Mouse (Mus musculus) kidney, postnatal 10 days (tissue): ENCODE data around the gene Alyref.

Source experiments
- DNase-seq: peaks from one replicate; pipeline ENCODE4 v3.0.0; 2021; ENCODE audit warnings: mixed read lengths

Gene Alyref

GRCm38 (mm10) chr11:120625152-120625775 is 27.1 kb upstream of the Alyref start, which contains the start of gene Sirt7:
Sirt7 (minus strand) TSS chr11:120625240.
- no peak for DNase-seq

GRCm38 (mm10) chr11:120624680-120625111 is 26.5 kb upstream of the Alyref start:
- peak; percentile 94 for DNase-seq

- peak; percentile 86 for DNase-seq
These were observed 26.0 kb upstream of the Alyref start for GRCm38 (mm10) chr11:120623961-120624679.

GRCm38 (mm10) chr11:120622805-120623204 is 24.6 kb upstream of the Alyref start:
- no peak for DNase-seq

- no peak for DNase-seq
These were observed 22.0 kb upstream of the Alyref start for GRCm38 (mm10) chr11:120620195-120620594.

GRCm38 (mm10) chr11:120618619-120619535 is 20.7 kb upstream of the Alyref start:
- peak; percentile 26 for DNase-seq

GRCm38 (mm10) chr11:120617519-120618112 is 19.5 kb upstream of the Alyref start, which contains the start of gene Pcyt2:
Pcyt2 (minus strand) TSS chr11:120617936.
- DNase-seq = peak; percentile 96

- peak; percentile 55 for DNase-seq
These were observed 18.6 kb upstream of the Alyref start for GRCm38 (mm10) chr11:120616617-120617294.

GRCm38 (mm10) chr11:120615606-120616203 is 17.5 kb upstream of the Alyref start:
- DNase-seq = no peak

- DNase-seq = no peak
These were observed 17.0 kb upstream of the Alyref start for GRCm38 (mm10) chr11:120615167-120615566.

- DNase-seq = no peak
These were observed 15.8 kb upstream of the Alyref start for GRCm38 (mm10) chr11:120613976-120614375.

- DNase-seq = no peak
These were observed 15.4 kb upstream of the Alyref start for GRCm38 (mm10) chr11:120613481-120613972.

- peak; percentile 87 for DNase-seq
These were observed 14.6 kb upstream of the Alyref start for GRCm38 (mm10) chr11:120612763-120613162.

- DNase-seq = no peak
These were observed 12.4 kb upstream of the Alyref start for GRCm38 (mm10) chr11:120610477-120611046.

- peak; percentile 61 for DNase-seq
These were observed 11.1 kb upstream of the Alyref start for GRCm38 (mm10) chr11:120609250-120609649.

GRCm38 (mm10) chr11:120608241-120609034 is 10.3 kb upstream of the Alyref start, which contains the start of gene Npb:
Npb (plus strand) TSS chr11:120608477.
- DNase-seq = peak; percentile 35

- DNase-seq = no peak
These were observed 8.6 kb upstream of the Alyref start for GRCm38 (mm10) chr11:120606764-120607163.

GRCm38 (mm10) chr11:120605667-120606066 is 7.5 kb upstream of the Alyref start:
- no peak for DNase-seq

GRCm38 (mm10) chr11:120603545-120603944 is 5.4 kb upstream of the Alyref start:
- no peak for DNase-seq

- DNase-seq = no peak
These were observed 2.6 kb upstream of the Alyref start for GRCm38 (mm10) chr11:120600716-120601115.
